Mouse (Mus musculus) testis, adult 2 months (tissue): ENCODE results near the gene Aldh6a1.

Source experiments
- CTCF ChIP-seq: fragments of 200-500 bp; IDR thresholded peaks from 2 replicates; pipeline ENCODE4 v1.5.1; 2012; ENCODE audit warnings: low read depth, mild to moderate bottlenecking, inconsistent platforms, low read length, moderate library complexity; ENCODE audit not compliant: control insufficient read depth, insufficient read depth, insufficient replicate concordance
- POLR2A ChIP-seq: fragments of 200-500 bp; IDR thresholded peaks from 2 replicates; pipeline ENCODE4 v1.6.1; 2012; ENCODE audit warnings: low read depth, mild to moderate bottlenecking, inconsistent platforms, low read length, moderate library complexity; ENCODE audit not compliant: control insufficient read depth

GRCm38 (mm10) chr12:84442526-84442925, 8.3 kb downstream of the Aldh6a1 start:
- TF ChIP-seq CTCF = no peak
- no peak for TF ChIP-seq POLR2A
